Mouse (Mus musculus): Measurements from ENCODE around the gene Ccdc162.

Ccdc162 gene

GRCm38 (mm10) chr10:41633801-41634200 is 82.6 kb downstream of the Ccdc162 start:
- no peak for DNase-seq (ENCODE audit: low spot score)

GRCm38 (mm10) chr10:41632062-41632461 is 84.4 kb downstream of the Ccdc162 start:
- DNase-seq (ENCODE audit: low spot score), result no peak

- no peak for DNase-seq (ENCODE audit: low spot score)
Observed at GRCm38 (mm10) chr10:41626996-41627395, 89.4 kb downstream of the Ccdc162 start.

GRCm38 (mm10) chr10:41619988-41620387 is 96.4 kb downstream of the Ccdc162 start:
- no peak for DNase-seq (ENCODE audit: low spot score)

GRCm38 (mm10) chr10:41615487-41615886 is 100.9 kb downstream of the Ccdc162 start:
- DNase-seq (ENCODE audit: low spot score), result no peak

- DNase-seq (ENCODE audit: low spot score), result no peak
Observed at GRCm38 (mm10) chr10:41611941-41612340, 104.5 kb downstream of the Ccdc162 start.

GRCm38 (mm10) chr10:41609475-41609874 is 107.0 kb downstream of the Ccdc162 start:
- no peak for DNase-seq (ENCODE audit: low spot score)

- no peak for DNase-seq (ENCODE audit: low spot score)
Observed at GRCm38 (mm10) chr10:41608485-41608884, 107.9 kb downstream of the Ccdc162 start.

- DNase-seq (ENCODE audit: low spot score), result no peak
Observed at GRCm38 (mm10) chr10:41602667-41603066, 113.8 kb downstream of the Ccdc162 start.

- DNase-seq (ENCODE audit: low spot score), result no peak
Observed at GRCm38 (mm10) chr10:41601898-41602545, 114.4 kb downstream of the Ccdc162 start.

GRCm38 (mm10) chr10:41601302-41601701 is 115.1 kb downstream of the Ccdc162 start:
- no peak for DNase-seq (ENCODE audit: low spot score)

GRCm38 (mm10) chr10:41599051-41599450 is 117.4 kb downstream of the Ccdc162 start:
- no peak for DNase-seq (ENCODE audit: low spot score)

- DNase-seq (ENCODE audit: low spot score), result no peak
Observed at GRCm38 (mm10) chr10:41598221-41598620, 118.2 kb downstream of the Ccdc162 start.

- DNase-seq (ENCODE audit: low spot score), result no peak
Observed at GRCm38 (mm10) chr10:41595550-41595949, 120.9 kb downstream of the Ccdc162 start.

- no peak for DNase-seq (ENCODE audit: low spot score)
Observed at GRCm38 (mm10) chr10:41594957-41595356, 121.5 kb downstream of the Ccdc162 start.

- no peak for DNase-seq (ENCODE audit: low spot score)
Observed at GRCm38 (mm10) chr10:41594433-41594832, 122.0 kb downstream of the Ccdc162 start.

- no peak for DNase-seq (ENCODE audit: low spot score)
Observed at GRCm38 (mm10) chr10:41588616-41589015, 127.8 kb downstream of the Ccdc162 start.

- DNase-seq (ENCODE audit: low spot score), result no peak
Observed at GRCm38 (mm10) chr10:41586947-41587852, 129.2 kb downstream of the Ccdc162 start.

GRCm38 (mm10) chr10:41583383-41583782 is 133.1 kb downstream of the Ccdc162 start:
- no peak for DNase-seq (ENCODE audit: low spot score)

- no peak for DNase-seq (ENCODE audit: low spot score)
Observed at GRCm38 (mm10) chr10:41582901-41583361, 133.5 kb downstream of the Ccdc162 start.

- no peak for DNase-seq (ENCODE audit: low spot score)
Observed at GRCm38 (mm10) chr10:41580441-41580840, 136.0 kb downstream of the Ccdc162 start.

- no peak for DNase-seq (ENCODE audit: low spot score)
Observed at GRCm38 (mm10) chr10:41578541-41578940, 137.9 kb downstream of the Ccdc162 start.

- no peak for DNase-seq (ENCODE audit: low spot score)
Observed at GRCm38 (mm10) chr10:41576328-41576833, 140.1 kb downstream of the Ccdc162 start.
